Mouse (Mus musculus): Measurements from ENCODE around the gene Rassf6.

- TF ChIP-seq CTCF (IDR thresholded peaks at IDR 0.05; ENCODE audit: extremely low read depth, insufficient read depth, low read length) (no peak), POLR2A (IDR thresholded peaks at IDR 0.05; ENCODE audit: extremely low read depth, insufficient read depth, low read length) (no peak)
Measured at GRCm38 (mm10) chr5:90567788-90568187, 72.7 kb downstream of the Rassf6 start.

All from cortical plate, adult 2 months (tissue).